Mouse (Mus musculus): ENCODE measurements around the gene Cd3eap.

Cd3eap gene

DNA sequence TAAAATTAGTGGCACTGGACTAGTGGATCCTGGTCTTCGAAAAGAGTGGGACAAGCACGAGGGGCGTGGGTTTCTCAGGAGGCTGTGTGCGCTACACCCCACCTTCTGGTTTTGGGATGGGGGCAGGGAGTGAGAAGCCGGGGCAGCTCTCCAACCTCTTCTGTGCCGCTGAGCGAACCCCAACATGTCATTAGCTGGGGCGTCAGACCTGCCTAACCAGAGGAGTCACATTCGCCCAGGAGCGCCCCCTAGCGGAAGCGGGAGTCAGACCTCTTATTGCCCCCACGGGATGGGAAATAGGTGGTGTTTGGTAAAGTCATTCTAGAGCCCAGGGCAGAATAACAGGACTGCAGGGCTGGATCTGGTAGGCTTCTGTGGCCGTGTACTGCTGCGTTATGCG is 2.4 kb upstream of the Cd3eap start:
- DNase-seq (ENCODE audit: low spot score): no peak

GRCm38 (mm10) chr7:19360944-19361343 is 1.7 kb upstream of the Cd3eap start:
- peak; percentile 90 for DNase-seq (ENCODE audit: low spot score)

- peak; percentile 56 for DNase-seq (ENCODE audit: low spot score)
These were observed 784 bp upstream of the Cd3eap start for GRCm38 (mm10) chr7:19359892-19360641.

- no peak for DNase-seq (ENCODE audit: low spot score)
These were observed 649 bp downstream of the Cd3eap start for GRCm38 (mm10) chr7:19358634-19359033.

DNA sequence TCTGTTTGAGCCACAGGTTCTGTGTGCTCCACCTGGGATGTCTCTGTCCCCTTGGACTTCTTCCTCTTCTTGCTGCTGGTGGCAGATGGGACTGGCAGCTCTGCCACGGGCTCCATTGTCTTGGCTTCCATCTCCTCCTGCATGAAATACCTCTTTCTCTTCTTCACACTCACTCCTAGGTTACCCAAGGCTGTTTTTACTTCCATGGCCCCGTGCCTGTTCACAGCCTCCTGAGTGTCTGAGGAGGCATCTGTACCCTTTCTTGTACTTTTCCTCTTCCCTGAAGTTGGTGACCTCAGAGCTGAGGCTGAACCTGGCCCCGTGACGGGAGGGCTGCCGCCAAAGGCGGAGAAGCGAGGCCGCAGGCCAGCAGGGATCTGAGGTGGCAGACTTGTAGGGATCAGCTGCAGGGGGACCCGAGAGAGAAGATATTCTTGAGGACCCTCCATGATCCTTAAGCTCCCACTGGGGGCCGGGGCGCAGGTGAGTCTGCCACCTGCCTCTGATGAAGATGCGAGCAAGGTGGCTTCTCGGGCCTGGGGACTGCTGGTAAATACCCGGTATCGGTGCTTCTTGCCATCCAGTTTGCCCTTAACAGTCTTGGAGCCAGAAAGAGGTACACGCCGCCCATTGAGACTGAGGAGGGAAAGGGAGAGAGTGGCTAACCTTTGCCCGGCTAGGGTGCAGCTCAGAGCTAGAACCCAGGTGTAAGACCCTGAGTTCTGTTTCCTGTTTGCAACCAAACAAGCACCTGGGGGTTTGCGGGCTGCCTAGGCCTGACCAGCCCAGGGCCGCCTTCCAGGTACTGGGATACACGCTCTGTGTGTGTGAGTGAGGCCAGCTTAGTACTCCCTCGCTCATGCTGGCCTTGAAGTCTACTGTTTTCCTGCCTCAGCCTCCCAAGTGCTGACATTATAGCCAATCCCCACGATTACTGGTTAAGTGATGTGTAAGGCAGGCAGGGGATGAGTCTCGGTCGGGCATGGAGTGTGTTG is 1.6 kb downstream of the Cd3eap start:
- DNase-seq (ENCODE audit: low spot score): no peak

DNA sequence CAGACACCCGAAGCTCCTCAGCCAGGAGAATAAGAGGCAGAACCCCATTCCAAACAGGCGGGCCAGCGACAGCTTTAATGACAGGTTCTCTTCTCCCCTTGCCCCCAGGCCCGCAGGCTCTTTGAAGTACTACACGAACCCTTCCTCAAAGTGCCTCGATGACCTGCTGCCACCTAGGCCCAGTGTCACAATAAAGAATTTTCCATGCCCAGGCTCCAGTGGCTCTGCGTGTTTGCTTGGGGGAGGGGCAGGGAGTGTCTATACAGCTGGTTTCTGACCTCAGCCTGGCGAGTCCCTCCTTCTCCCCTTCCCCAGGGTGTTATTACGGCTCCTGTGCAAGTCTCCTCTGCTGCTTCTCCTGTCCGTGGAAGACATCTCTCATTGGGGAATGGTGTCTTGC is 3.0 kb downstream of the Cd3eap start:
- DNase-seq (ENCODE audit: low spot score): no peak

DNA sequence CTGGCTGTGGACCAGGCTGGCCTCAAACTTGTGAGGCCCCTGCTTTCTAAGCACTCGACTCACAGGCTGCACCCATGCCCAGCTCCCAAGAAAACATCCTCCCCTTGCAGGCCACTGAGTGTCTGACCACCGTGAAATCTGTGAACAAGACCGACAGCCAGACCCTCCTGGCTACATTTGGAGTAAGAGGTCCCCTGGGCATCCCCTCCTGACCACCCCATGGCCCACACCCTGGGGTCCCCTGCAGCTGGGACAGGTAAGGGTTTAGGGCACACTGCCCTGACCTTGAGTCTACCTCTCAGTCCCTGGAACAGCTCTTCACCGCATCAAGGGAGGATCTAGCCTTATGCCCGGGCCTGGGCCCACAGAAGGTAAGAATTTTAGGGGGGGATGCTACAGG is 4.3 kb downstream of the Cd3eap start:
- no peak for DNase-seq (ENCODE audit: low spot score)

DNA sequence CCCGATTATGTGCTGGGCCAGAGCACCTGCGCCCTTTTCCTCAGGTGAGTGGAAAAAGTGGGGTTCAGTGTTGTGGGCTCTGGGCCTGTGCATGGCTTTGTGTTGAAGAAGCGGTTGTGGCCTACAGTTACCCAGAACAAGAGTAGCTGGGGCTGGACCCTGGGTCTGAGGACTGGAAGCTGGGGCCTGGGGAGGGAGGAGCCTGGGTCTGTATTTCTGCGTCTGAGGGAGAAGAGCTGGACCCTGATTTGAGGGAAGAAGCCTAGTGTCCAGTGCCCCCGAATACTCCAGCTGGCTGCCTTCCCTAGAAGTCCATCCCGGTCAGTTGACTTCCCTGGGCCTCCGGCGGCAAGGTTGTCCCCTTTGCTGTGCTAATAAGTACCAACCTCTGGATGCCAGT is 9.1 kb downstream of the Cd3eap start:
- no peak for DNase-seq (ENCODE audit: low spot score)

GRCm38 (mm10) chr7:19349188-19349915 is 9.9 kb downstream of the Cd3eap start:
- no peak for DNase-seq (ENCODE audit: low spot score)

DNA sequence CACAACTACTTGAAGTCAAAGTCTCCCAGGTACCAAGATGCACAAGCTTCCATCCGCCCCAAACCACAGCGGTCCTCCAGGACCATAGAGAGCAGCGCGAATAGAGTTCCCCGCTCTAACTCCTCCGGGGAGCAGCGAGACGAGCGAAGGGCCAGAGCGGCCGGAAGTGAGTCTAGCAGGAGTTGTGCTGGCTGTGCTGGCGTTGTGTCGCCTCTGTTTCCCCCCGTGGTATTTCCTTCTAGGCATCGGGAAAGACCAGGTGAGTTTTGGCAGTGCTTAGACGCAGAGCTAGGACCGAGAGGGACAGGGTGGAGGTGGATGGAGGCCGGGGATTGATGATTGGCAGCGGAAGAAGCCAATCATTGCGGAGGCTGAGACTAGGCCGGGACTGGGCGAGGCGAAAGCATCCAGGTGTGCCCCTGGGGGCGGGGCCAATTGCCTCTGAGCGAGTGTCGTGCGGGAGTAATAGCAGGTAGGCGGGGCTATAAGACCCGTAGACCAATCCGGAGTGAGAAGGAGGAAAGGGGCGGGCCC is 14.3 kb downstream of the Cd3eap start:
- DNase-seq (ENCODE audit: low spot score): peak; percentile 93

GRCm38 (mm10) chr7:19344237-19344847 is 14.9 kb downstream of the Cd3eap start, which contains the start of gene Ercc1:
Gene Ercc1, plus strand, starts transcription at chr7:19344778.
- DNase-seq (ENCODE audit: low spot score): no peak

DNA sequence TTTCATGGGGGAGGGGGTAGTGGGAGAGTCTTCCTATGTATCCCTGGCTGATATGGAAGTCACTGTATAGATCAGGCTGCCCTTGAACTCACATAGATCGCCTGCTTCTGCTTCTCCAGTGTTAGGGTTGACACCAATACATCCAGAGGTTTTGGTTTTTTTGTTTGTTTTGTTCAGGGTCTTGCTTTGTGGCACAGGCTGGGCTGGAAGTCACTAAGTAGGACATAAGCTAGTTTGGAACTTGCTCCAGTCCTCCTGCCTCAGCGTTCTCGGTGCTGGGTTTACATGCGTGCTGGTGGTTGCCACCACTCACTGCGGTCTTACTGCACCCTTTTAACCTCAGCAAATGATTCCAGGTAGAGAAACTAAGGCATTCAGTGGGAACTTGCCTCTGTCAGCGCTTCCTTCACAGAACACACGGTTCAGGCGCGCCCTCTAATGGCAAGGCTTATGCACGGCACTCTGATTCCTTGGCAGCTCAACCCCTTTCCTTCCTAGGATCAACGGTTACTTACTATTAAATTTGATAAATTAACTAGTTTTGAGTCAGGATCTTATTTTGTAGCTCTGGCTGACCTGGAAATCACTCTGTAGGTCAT is 16.0 kb downstream of the Cd3eap start:
- DNase-seq (ENCODE audit: low spot score): no peak

- DNase-seq (ENCODE audit: low spot score): no peak
These were observed 16.7 kb downstream of the Cd3eap start for GRCm38 (mm10) chr7:19342481-19343027.

DNA sequence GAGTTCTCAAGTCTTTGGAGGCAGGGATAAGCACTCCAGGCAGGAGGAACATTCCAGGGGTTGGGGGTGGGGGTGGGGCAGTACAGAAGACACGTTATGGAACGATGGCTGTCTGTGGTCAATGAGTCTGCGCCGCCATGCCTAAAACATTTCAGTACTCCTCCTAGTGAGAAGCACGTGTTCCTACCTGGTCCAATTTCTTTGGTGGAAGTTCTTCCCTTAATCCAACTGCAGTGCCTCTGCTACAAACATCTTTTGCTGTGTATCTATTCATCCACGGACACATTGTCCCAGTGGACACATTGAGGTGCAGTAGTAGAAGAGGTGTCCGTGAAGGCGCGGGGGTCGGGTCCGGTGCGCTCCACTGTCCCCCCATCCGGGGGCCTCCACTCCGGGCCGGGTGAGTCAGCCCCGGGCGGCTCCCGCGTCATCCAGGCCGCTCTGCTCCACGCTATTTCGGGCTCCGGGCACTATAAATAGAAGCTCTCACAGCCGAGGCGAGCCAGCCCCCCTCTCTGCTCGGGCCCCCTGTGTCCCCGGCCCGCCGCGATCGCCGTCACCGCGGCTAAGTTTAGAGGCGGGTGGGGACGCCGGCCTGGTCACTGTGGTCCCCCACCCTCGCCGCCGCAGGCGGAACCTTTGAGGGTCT is 17.4 kb downstream of the Cd3eap start:
- no peak for DNase-seq (ENCODE audit: low spot score)

DNA sequence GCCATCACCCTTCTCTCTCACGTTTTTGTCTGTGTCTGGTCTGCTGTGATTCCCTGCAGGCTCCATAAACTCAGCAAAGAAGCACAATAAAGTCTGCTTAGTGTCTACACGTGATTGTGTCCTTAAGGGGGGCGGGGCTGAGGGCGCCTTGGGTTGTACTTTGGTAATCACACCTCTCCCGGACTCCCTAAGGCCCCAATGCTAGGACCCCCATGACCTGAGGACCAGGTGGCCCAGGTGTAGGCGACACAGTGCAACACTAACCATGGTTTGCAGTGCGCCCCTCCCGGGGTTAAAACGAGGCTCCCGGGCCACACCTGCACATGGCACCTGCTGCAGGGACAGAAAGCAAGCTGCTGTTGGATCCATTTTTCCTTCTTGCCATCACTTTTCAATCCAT is 18.0 kb downstream of the Cd3eap start:
- no peak for DNase-seq (ENCODE audit: low spot score)

- no peak for DNase-seq (ENCODE audit: low spot score)
These were observed 20.7 kb downstream of the Cd3eap start for GRCm38 (mm10) chr7:19338596-19338995.

DNA sequence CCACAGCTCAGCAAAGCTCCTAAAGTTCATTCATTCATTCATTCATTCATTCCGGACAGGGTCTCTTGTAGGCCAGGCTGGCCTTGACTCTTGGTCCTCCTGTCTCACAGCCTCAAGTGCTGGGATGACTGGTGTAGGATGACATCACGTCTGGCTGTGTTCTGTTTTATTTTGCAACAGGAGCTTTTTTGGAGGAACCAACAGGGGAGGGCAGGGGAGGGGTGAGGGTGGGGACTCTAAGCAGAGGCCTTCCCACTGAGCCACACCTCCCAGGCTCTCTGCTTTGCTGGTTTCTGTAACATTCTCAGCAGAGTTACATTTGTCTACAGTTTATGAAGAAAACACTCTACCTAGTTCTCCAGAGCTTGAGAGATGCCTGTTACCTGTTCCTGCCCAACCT is 21.2 kb downstream of the Cd3eap start:
- no peak for DNase-seq (ENCODE audit: low spot score)

DNA sequence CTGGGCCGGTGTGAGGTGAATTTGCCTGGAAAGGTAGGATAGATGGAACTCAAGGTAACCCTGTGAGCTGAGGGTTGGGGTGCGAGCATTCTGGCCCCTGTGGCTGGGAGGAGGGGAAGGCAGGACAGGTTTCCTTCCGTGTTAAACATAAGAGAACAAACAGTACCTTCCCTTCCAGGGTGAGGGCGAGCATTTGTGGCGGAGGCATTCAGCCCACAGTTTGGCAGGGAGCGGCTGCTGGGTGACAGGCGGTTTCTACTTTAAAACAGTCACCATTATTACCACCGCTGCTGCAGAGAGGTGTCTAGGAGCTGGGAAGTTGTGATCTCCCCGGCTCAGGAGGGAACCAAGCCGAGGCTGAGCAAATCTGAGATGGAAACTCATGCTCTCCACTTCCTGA is 22.2 kb downstream of the Cd3eap start:
- DNase-seq (ENCODE audit: low spot score): no peak

DNA sequence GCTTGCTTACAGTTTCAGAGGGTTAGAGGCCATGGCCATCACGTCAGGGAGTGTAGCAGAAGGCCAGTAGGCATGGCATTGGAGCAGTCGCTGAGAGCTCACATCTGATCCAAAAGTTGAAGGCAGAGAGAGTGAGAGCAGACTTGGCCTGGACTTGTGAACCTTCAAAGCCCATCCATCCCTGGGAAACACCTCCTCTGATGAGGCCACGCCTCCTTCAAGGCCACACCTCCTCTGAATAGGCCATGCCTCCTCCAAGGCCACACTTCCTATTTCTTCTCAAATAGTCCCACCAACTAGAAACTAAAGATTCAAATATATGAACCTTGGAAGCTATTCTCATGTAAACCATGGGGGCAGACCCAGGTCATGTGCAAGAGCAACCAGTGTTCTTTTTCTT is 23.7 kb downstream of the Cd3eap start:
- no peak for DNase-seq (ENCODE audit: low spot score)

- peak; percentile 62 for DNase-seq (ENCODE audit: low spot score)
These were observed 26.5 kb downstream of the Cd3eap start for GRCm38 (mm10) chr7:19332709-19333352.

Measured in ovary, adult 18-20 months (tissue).